12 mouse cellular contexts compared by ENCODE assay signal in the genomic region with DNA sequence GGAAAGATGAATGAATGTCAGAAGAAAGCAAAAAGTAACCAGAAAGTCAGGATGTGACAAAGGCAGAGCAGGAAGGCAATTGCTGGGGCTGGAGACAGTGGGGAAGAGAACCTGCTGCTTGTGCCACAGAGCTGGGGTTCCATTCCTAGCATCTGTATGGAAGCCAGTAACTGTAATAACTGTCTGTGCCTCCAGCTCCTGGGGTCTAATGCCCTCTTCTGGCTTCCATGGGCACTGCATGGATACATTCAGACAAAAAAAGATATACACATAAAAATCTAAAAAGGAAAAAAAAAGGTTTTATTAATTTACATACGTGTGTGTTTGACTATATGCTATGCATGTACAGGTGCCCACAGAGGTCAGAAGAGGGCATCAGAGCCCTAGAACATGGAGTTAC. TPM values are rescaled to one million over a fixed set of nuclear protein-coding genes. Genes with fewer than 3 reads are reported as not detected.
DNase-seq lines count a peak whose midpoint lies in the region; ATAC-seq and TF ChIP-seq lines count a peak whose summit lies in the region.
"Had no signal": no experiment of that assay in that cellular context is flagged by ENCODE, and none has a peak within 500 bp of the region (broad histone marks: within the 10 kb centered on the region; RNA-seq: fewer than 3 reads in every experiment).

No protein-coding gene starts in this region.

- H3K4me2 ChIP-seq in forebrain, embryonic 16.5 days (ENCODE audit: low read length) = no peak overlapping the region

- peak; percentile 16 to 37 for DNase-seq in cerebellum, postnatal 14 days
- DNase-seq in cerebellum, adult 9-11 months = no peak
- DNase-seq in left cerebral cortex, adult 2 months (ENCODE audit: extremely low spot score in 1 of 2, low spot score in 2 of 2) = no peak
- DNase-seq in left cerebral cortex, adult 8-10 months (ENCODE audit: low spot score in 2 of 2) = no peak
- peak; percentile 7 for DNase-seq in MEL-GATA-1-ER (ENCODE audit: extremely low read depth, low read depth)
- DNase-seq in lung, postnatal 36 days = peak; percentile 61
- DNase-seq: gastrocnemius, postnatal 25 days; right cerebral cortex, postnatal 4 days had no signal

- H3K9me3 ChIP-seq in forebrain, embryonic 16.5 days (ENCODE audit: control insufficient read depth, low read length) = no peaks in the 10 kb centered on the region

- H3K4me1 ChIP-seq in forebrain, embryonic 16.5 days (replicated peaks; ENCODE audit: control insufficient read depth, insufficient read depth, low read length) = no peaks in the 10 kb centered on the region

- no peak for ATAC-seq in monocyte, adult 5-6 weeks (replicated peaks; ENCODE audit: insufficient number of reproducible peaks, low FRiP score, low TSS enrichment, poor library complexity, severe bottlenecking)
- ATAC-seq in forebrain, embryonic 16.5 days = no peak
- ATAC-seq: hindbrain, embryonic 16.5 days had no signal

- H3K27ac ChIP-seq in left cerebral cortex, adult 2 months = no peak overlapping the region
- H3K27ac ChIP-seq in forebrain, embryonic 16.5 days (ENCODE audit: low read length) = no peak overlapping the region

- H3K36me3 ChIP-seq in forebrain, embryonic 16.5 days (ENCODE audit: control insufficient read depth, insufficient read depth) = peaks cover 4% of the 10 kb centered on the region; the same call in 1 of the 2 replicates

- peak; percentile 61 for TF ChIP-seq CTCF in left cerebral cortex, adult 2 months (IDR thresholded peaks at IDR 0.05)

- H3K27me3 ChIP-seq in forebrain, embryonic 16.5 days (replicated peaks; ENCODE audit: control insufficient read depth, insufficient read depth, low read length) = no peaks in the 10 kb centered on the region

- WGBS in forebrain, embryonic 16.5 days = 94% methylated on average over 1 of the region's 1 CpGs

- H3K4me3 ChIP-seq in left cerebral cortex, adult 2 months = no peak overlapping the region
- H3K4me3 ChIP-seq in forebrain, embryonic 16.5 days (replicated peaks; ENCODE audit: low read length) = no peak overlapping the region

- no peak overlapping the region for H3K9ac ChIP-seq in forebrain, embryonic 16.5 days (replicated peaks; ENCODE audit: low read depth, low read length)

- intact Hi-C loops in left cerebral cortex, adult 2 months (cut with DNase I) = no loop called here

RNA-seq across cellular contexts. Expression of a gene that starts 53.9 kb away (rescaled TPM):
- not detected for total RNA-seq in left cerebral cortex, adult 2 months (2021)
- under 1 TPM in 1 of 4 experiments, not detected in 3; 0.27 TPM for total RNA-seq in left cerebral cortex, adult 8-10 months (2022)
- not detected in 3 replicates for total RNA-seq in monocyte, adult 5-6 weeks (2017)
- 1.5 and 1.7 TPM in 2 replicates for polyA plus RNA-seq in forebrain, embryonic 16.5 days (2015; fragmentation: Nextera tagmentation; extraction: Ambion mirVana)
- total RNA-seq: gastrocnemius, postnatal 25 days; left cerebral cortex, postnatal 36 days had no signal

Comparison
In these comparisons a context has a peak if more than half of its experiments do, and no peak if none do; other contexts are left out.
1. DNase-seq: peak in cerebellum, postnatal 14 days (2 of 2), MEL-GATA-1-ER (single experiment) and lung, postnatal 36 days (single experiment); none in cerebellum, adult 9-11 months (single experiment), left cerebral cortex, adult 2 months (0 of 2) and left cerebral cortex, adult 8-10 months (0 of 2).